Mouse (Mus musculus): ENCODE results near the gene Wdr70.

DNA sequence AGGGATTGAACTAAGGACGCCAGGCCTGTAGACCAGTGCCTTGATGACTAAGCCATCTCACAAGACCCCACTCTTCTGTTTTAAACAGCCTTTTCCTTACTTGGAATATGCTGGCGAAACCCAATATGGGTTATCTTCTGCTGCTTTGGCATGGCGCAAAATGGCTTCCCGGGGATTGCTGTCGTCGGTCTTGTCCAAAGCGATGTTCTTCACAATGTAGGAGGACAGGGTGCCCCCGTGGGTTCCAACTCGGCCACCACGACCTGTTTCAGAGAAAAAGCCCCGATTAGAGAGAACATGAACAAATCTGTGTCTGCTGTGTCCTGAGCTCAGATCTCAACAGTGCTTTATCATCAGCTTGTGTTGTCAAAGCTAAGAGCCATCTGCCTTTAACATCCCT is 214.8 kb downstream of the Wdr70 start:
- TF ChIP-seq POLR2A (IDR thresholded peaks at IDR 0.05; ENCODE audit: extremely low read depth, insufficient read depth, low read length) (no peak), CTCF (IDR thresholded peaks at IDR 0.05; ENCODE audit: extremely low read depth, insufficient read depth, low read length) (no peak)
